Mouse (Mus musculus) hindbrain, embryonic 10.5 days (tissue): ENCODE data around the gene Olfr633. TPM values are rescaled to one million over a fixed set of nuclear protein-coding genes. Genes with fewer than 3 reads are reported as not detected.

ENCODE experiments used
- polyA plus RNA-seq: library from polyadenylated mRNA; unstranded; fragments of >200 nt; fragmentation: Nextera tagmentation; extraction: Ambion mirVana; gene quantifications from 2 replicates; pipeline ENCODE4 v1.2.1, GENCODE M21; 2016

Olfr633 gene
- polyA plus RNA-seq, 1 experiment from 2014 or later: not detected

Other genes with a start within 250 kb of the Olfr633 start
- gene Olfr243, start 229.8 kb upstream of the Olfr633 start, polyA plus RNA-seq: not detected in 2 replicates
- not detected in 2 replicates for gene Olfr628, start 214.1 kb upstream of the Olfr633 start, polyA plus RNA-seq
- not detected in 2 replicates for gene Olfr629, start 199.5 kb upstream of the Olfr633 start, polyA plus RNA-seq
- gene Olfr630, start 187.1 kb upstream of the Olfr633 start, polyA plus RNA-seq: not detected in 2 replicates
- gene Olfr69, start 172.8 kb upstream of the Olfr633 start, polyA plus RNA-seq: not detected in 2 replicates
- gene Olfr68, start 164.7 kb upstream of the Olfr633 start, polyA plus RNA-seq: not detected in 2 replicates
- not detected in 2 replicates for gene Olfr67, start 152.6 kb upstream of the Olfr633 start, polyA plus RNA-seq
- 187 and 377 TPM in 2 replicates for gene Hbb-bt, start 130.4 kb upstream of the Olfr633 start, polyA plus RNA-seq
- 78.1 and 116 TPM in 2 replicates for gene Hbb-bs, start 116.3 kb upstream of the Olfr633 start, polyA plus RNA-seq
- 0.63 TPM in 1 of 2 replicates, not detected in the other for gene Hbb-bh2, start 103.9 kb upstream of the Olfr633 start, polyA plus RNA-seq
- gene Hbb-bh1, start 101.3 kb upstream of the Olfr633 start, polyA plus RNA-seq: 3,568 and 4,570 TPM in 2 replicates
- 8,684 and 9,134 TPM in 2 replicates for gene Hbb-y, start 91.2 kb upstream of the Olfr633 start, polyA plus RNA-seq
- not detected in 2 replicates for gene Olfr66, start 58.2 kb upstream of the Olfr633 start, polyA plus RNA-seq
- not detected in 2 replicates for gene Olfr64, start 50.0 kb upstream of the Olfr633 start, polyA plus RNA-seq
- gene Olfr65, start 41.0 kb upstream of the Olfr633 start, polyA plus RNA-seq: not detected in 2 replicates
- gene Olfr631, start 15.6 kb upstream of the Olfr633 start, polyA plus RNA-seq: not detected in 2 replicates
- gene Olfr632, start 10.1 kb upstream of the Olfr633 start, polyA plus RNA-seq: not detected in 2 replicates
- gene Olfr635, start 26.7 kb downstream of the Olfr633 start, polyA plus RNA-seq: 0.03 TPM in 1 of 2 replicates, not detected in the other
- not detected in 2 replicates for gene Olfr638, start 54.3 kb downstream of the Olfr633 start, polyA plus RNA-seq
- gene Olfr639, start 72.9 kb downstream of the Olfr633 start, polyA plus RNA-seq: 0.02 TPM in 1 of 2 replicates, not detected in the other
- gene Olfr640, start 81.1 kb downstream of the Olfr633 start, polyA plus RNA-seq: not detected in 2 replicates
- gene Olfr641, start 91.0 kb downstream of the Olfr633 start, polyA plus RNA-seq: not detected in 2 replicates
- not detected in 2 replicates for gene Olfr642, start 108.2 kb downstream of the Olfr633 start, polyA plus RNA-seq
- gene 4930516K23Rik, start 117.0 kb downstream of the Olfr633 start, polyA plus RNA-seq: not detected in 2 replicates
- gene Olfr644, start 127.4 kb downstream of the Olfr633 start, polyA plus RNA-seq: not detected in 2 replicates
- gene Olfr645, start 141.0 kb downstream of the Olfr633 start, polyA plus RNA-seq: not detected in 2 replicates
- not detected in 2 replicates for gene Olfr646, start 160.4 kb downstream of the Olfr633 start, polyA plus RNA-seq
- gene Ubqln5, start 185.4 kb downstream of the Olfr633 start, polyA plus RNA-seq: not detected in 2 replicates
- not detected in 2 replicates for gene Olfr643, start 193.0 kb downstream of the Olfr633 start, polyA plus RNA-seq
- not detected in 2 replicates for gene Ubqln3, start 198.8 kb downstream of the Olfr633 start, polyA plus RNA-seq
- not detected in 2 replicates for gene Ubqlnl, start 206.1 kb downstream of the Olfr633 start, polyA plus RNA-seq
- not detected in 2 replicates for gene Olfm5, start 220.4 kb downstream of the Olfr633 start, polyA plus RNA-seq
- gene Olfr648, start 239.0 kb downstream of the Olfr633 start, polyA plus RNA-seq: 0.31 and 0.32 TPM in 2 replicates